Mouse (Mus musculus) kidney, postnatal 36 days (tissue): Measurements from ENCODE around the gene Zfp978.
A peak's percentile ranks its signal among the peaks of the same experiment; 100 is the strongest.
"Not testable (repeated sequence)": the region's sequence is repeated elsewhere in the genome, so short reads cannot be mapped to it uniquely, and the experiment has no call there.

Experiments
- DNase-seq, 2 experiments: peaks; one replicate each; pipeline ENCODE4 v3.0.0; 2021 to 2022; ENCODE audit warnings: mixed read lengths in 2 of 2

Gene Zfp978

GRCm38 (mm10) chr4:147416365-147416764, 55.3 kb downstream of the Zfp978 start:
- not testable (repeated sequence) for DNase-seq

- no peak for DNase-seq
Measured at GRCm38 (mm10) chr4:147417157-147417778, 56.2 kb downstream of the Zfp978 start.

- no peak for DNase-seq
Measured at GRCm38 (mm10) chr4:147417921-147418320, 56.8 kb downstream of the Zfp978 start.

GRCm38 (mm10) chr4:147418333-147418732, 57.2 kb downstream of the Zfp978 start:
- not testable (repeated sequence) for DNase-seq

- DNase-seq, result not testable (repeated sequence)
Measured at GRCm38 (mm10) chr4:147419190-147419589, 58.1 kb downstream of the Zfp978 start.

GRCm38 (mm10) chr4:147419756-147420590, 58.9 kb downstream of the Zfp978 start:
- not testable (repeated sequence) for DNase-seq

- no peak for DNase-seq
Measured at GRCm38 (mm10) chr4:147420794-147421193, 59.7 kb downstream of the Zfp978 start.

- not testable (repeated sequence) for DNase-seq
Measured at GRCm38 (mm10) chr4:147421316-147421715, 60.2 kb downstream of the Zfp978 start.

GRCm38 (mm10) chr4:147423140-147423539, 62.0 kb downstream of the Zfp978 start:
- no peak for DNase-seq

GRCm38 (mm10) chr4:147423641-147424298, 62.7 kb downstream of the Zfp978 start:
- no peak for DNase-seq

- DNase-seq, result not testable (repeated sequence)
Measured at GRCm38 (mm10) chr4:147424404-147424803, 63.3 kb downstream of the Zfp978 start.

- DNase-seq, result peak in 1 of 2 experiments; percentile 40
Measured at GRCm38 (mm10) chr4:147425615-147426347, 64.7 kb downstream of the Zfp978 start.

GRCm38 (mm10) chr4:147430651-147431050, 69.5 kb downstream of the Zfp978 start:
- no peak for DNase-seq

- not testable (repeated sequence) for DNase-seq
Measured at GRCm38 (mm10) chr4:147431696-147432442, 70.8 kb downstream of the Zfp978 start.

GRCm38 (mm10) chr4:147432443-147432790, 71.3 kb downstream of the Zfp978 start:
- no peak for DNase-seq

GRCm38 (mm10) chr4:147433017-147433416, 71.9 kb downstream of the Zfp978 start:
- no peak for DNase-seq

GRCm38 (mm10) chr4:147433874-147434273, 72.8 kb downstream of the Zfp978 start:
- DNase-seq, result no peak
